Mouse (Mus musculus): ENCODE results near the gene Gm10643.
A peak's percentile ranks its signal among the peaks of the same experiment; 100 is the strongest.

The Gm10643 gene

GRCm38 (mm10) chr8:84065037-84065436 lies at the start of gene Gm10643:
Gm10643 (minus strand) TSS chr8:84065137.
- DNase-seq: no peak

GRCm38 (mm10) chr8:84106216-84107040 lies 41.5 kb upstream of the Gm10643 start:
- DNase-seq: no peak

GRCm38 (mm10) chr8:84105676-84106075 lies 40.7 kb upstream of the Gm10643 start:
- DNase-seq: no peak

GRCm38 (mm10) chr8:84104697-84105609 lies 40.0 kb upstream of the Gm10643 start, which contains the start of gene Dcaf15:
Dcaf15 (minus strand) TSS chr8:84104768.
- peak; percentile 99 for DNase-seq

- peak; percentile 61 for DNase-seq
Observed at GRCm38 (mm10) chr8:84104221-84104620, 39.3 kb upstream of the Gm10643 start.

- peak; percentile 72 for DNase-seq
Observed at GRCm38 (mm10) chr8:84103601-84104000, 38.7 kb upstream of the Gm10643 start.

- DNase-seq: peak; percentile 66
Observed at GRCm38 (mm10) chr8:84101476-84102270, 36.7 kb upstream of the Gm10643 start.

- no peak for DNase-seq
Observed at GRCm38 (mm10) chr8:84098376-84098775, 33.4 kb upstream of the Gm10643 start.

GRCm38 (mm10) chr8:84096061-84096460 lies 31.1 kb upstream of the Gm10643 start:
- no peak for DNase-seq

GRCm38 (mm10) chr8:84090585-84090984 lies 25.6 kb upstream of the Gm10643 start:
- DNase-seq: no peak

GRCm38 (mm10) chr8:84089277-84089676 lies 24.3 kb upstream of the Gm10643 start:
- DNase-seq: no peak

GRCm38 (mm10) chr8:84087821-84088220 lies 22.9 kb upstream of the Gm10643 start:
- DNase-seq: no peak

- peak; percentile 55 for DNase-seq
Observed at GRCm38 (mm10) chr8:84087156-84087555, 22.2 kb upstream of the Gm10643 start.

- DNase-seq: no peak
Observed at GRCm38 (mm10) chr8:84084341-84085115, 19.6 kb upstream of the Gm10643 start.

- peak; percentile 91 for DNase-seq
Observed at GRCm38 (mm10) chr8:84083829-84084241, 18.9 kb upstream of the Gm10643 start.

- no peak for DNase-seq
Observed at GRCm38 (mm10) chr8:84079206-84079605, 14.3 kb upstream of the Gm10643 start.

GRCm38 (mm10) chr8:84076849-84077248 lies 11.9 kb upstream of the Gm10643 start:
- no peak for DNase-seq

- DNase-seq: no peak
Observed at GRCm38 (mm10) chr8:84076412-84076811, 11.5 kb upstream of the Gm10643 start.

- DNase-seq: no peak
Observed at GRCm38 (mm10) chr8:84073230-84073976, 8.5 kb upstream of the Gm10643 start.

GRCm38 (mm10) chr8:84072321-84072720 lies 7.4 kb upstream of the Gm10643 start:
- DNase-seq: no peak

GRCm38 (mm10) chr8:84071921-84072320 lies 7.0 kb upstream of the Gm10643 start:
- no peak for DNase-seq
